Mouse (Mus musculus) testis, adult 2 months (tissue): ENCODE data around the gene Sim1.

Experiments
- CTCF ChIP-seq: fragments of 200-500 bp; IDR thresholded peaks from 2 replicates; pipeline ENCODE4 v1.5.1; 2012; ENCODE audit warnings: low read depth, mild to moderate bottlenecking, inconsistent platforms, low read length, moderate library complexity; ENCODE audit not compliant: control insufficient read depth, insufficient read depth, insufficient replicate concordance
- POLR2A ChIP-seq: fragments of 200-500 bp; IDR thresholded peaks from 2 replicates; pipeline ENCODE4 v1.6.1; 2012; ENCODE audit warnings: low read depth, mild to moderate bottlenecking, inconsistent platforms, low read length, moderate library complexity; ENCODE audit not compliant: control insufficient read depth

GRCm38 (mm10) chr10:51015362-51015761 lies 120.8 kb downstream of the Sim1 start:
- TF ChIP-seq POLR2A (no peak), CTCF (no peak)
